Mouse (Mus musculus): ENCODE measurements at regions not wholly inside any gene's neighbourhood (a gene's known extent, or its start where the extent isn't known, plus 50 kb on each side); places are given as distances from the start of the nearest gene placed in this dataset.

- no peak for ATAC-seq (ENCODE audit: insufficient read depth, low read depth)
- Histone ChIP-seq H3K4me3 (ENCODE audit: low read depth, low read length) (no peak overlapping the region), H3K9me3 (replicated peaks; ENCODE audit: control insufficient read depth, low read length) (no peaks in the 10 kb centered on the region), H3K27ac (ENCODE audit: low read depth) (no peak overlapping the region), H3K36me3 (replicated peaks; ENCODE audit: control insufficient read depth, insufficient read depth, low read length) (no peaks in the 10 kb centered on the region), H3K27me3 (ENCODE audit: control insufficient read depth, insufficient read depth, low read length) (no peaks in the 10 kb centered on the region), H3K4me2 (ENCODE audit: low read depth, low read length) (no peak overlapping the region), H3K4me1 (ENCODE audit: control insufficient read depth, insufficient read depth) (0 out of 2 replicates have a peak, but pooled peaks cover 4% of the 10 kb centered on the region), H3K9ac (replicated peaks; ENCODE audit: low read depth, low read length) (no peak overlapping the region)
- no peak for DNase-seq (ENCODE audit: low spot score)
- WGBS = 48% methylated on average over 6 of the region's 6 CpGs
- TF ChIP-seq EP300 (IDR thresholded peaks at IDR 0.05; ENCODE audit: low read depth) = no peak
- no peak for TF ChIP-seq CTCF (IDR thresholded peaks at IDR 0.05; ENCODE audit: low read depth)
Measured at GRCm38 (mm10) chr2:72674856-72675440, 199.0 kb downstream of the Cdca7 start.

GRCm38 (mm10) chr2:72677731-72678130, 201.8 kb downstream of the Cdca7 start:
- H3K27ac ChIP-seq (ENCODE audit: low read depth) = no peak overlapping the region
- H3K4me3 ChIP-seq (ENCODE audit: low read depth, low read length) = no peak overlapping the region
- ATAC-seq (ENCODE audit: insufficient read depth, low read depth) (no peak), DNase-seq (ENCODE audit: low spot score) (no peak)
- H3K27me3 ChIP-seq (ENCODE audit: control insufficient read depth, insufficient read depth, low read length) = no peaks in the 10 kb centered on the region
- H3K4me1 ChIP-seq (ENCODE audit: control insufficient read depth, insufficient read depth) = 0 out of 2 replicates have a peak, but pooled peaks cover 4% of the 10 kb centered on the region
- WGBS = 82% methylated on average over 8 of the region's 8 CpGs
- no peaks in the 10 kb centered on the region for H3K36me3 ChIP-seq (replicated peaks; ENCODE audit: control insufficient read depth, insufficient read depth, low read length)
- H3K9me3 ChIP-seq (replicated peaks; ENCODE audit: control insufficient read depth, low read length) = no peaks in the 10 kb centered on the region
- TF ChIP-seq CTCF (IDR thresholded peaks at IDR 0.05; ENCODE audit: low read depth) = no peak
- TF ChIP-seq EP300 (IDR thresholded peaks at IDR 0.05; ENCODE audit: low read depth) = no peak
- H3K9ac ChIP-seq (replicated peaks; ENCODE audit: low read depth, low read length) = no peak overlapping the region
- no peak overlapping the region for H3K4me2 ChIP-seq (ENCODE audit: low read depth, low read length)

GRCm38 (mm10) chr2:72688031-72688430, 212.1 kb downstream of the Cdca7 start:
- no peaks in the 10 kb centered on the region for H3K4me1 ChIP-seq (ENCODE audit: control insufficient read depth, insufficient read depth)
- no peaks in the 10 kb centered on the region for H3K27me3 ChIP-seq (ENCODE audit: control insufficient read depth, insufficient read depth, low read length)
- WGBS = 57% methylated on average over 4 of the region's 4 CpGs
- no peak for TF ChIP-seq EP300 (IDR thresholded peaks at IDR 0.05; ENCODE audit: low read depth)
- H3K4me2 ChIP-seq (ENCODE audit: low read depth, low read length) = no peak overlapping the region
- H3K9me3 ChIP-seq (replicated peaks; ENCODE audit: control insufficient read depth, low read length) = peaks cover 18% of the 10 kb centered on the region
- no peak overlapping the region for H3K4me3 ChIP-seq (ENCODE audit: low read depth, low read length)
- H3K36me3 ChIP-seq (replicated peaks; ENCODE audit: control insufficient read depth, insufficient read depth, low read length) = no peaks in the 10 kb centered on the region
- no peak overlapping the region for H3K9ac ChIP-seq (replicated peaks; ENCODE audit: low read depth, low read length)
- ATAC-seq (ENCODE audit: insufficient read depth, low read depth) (no peak), DNase-seq (ENCODE audit: low spot score) (no peak)
- no peak overlapping the region for H3K27ac ChIP-seq (ENCODE audit: low read depth)

- H3K4me3 ChIP-seq (ENCODE audit: low read depth, low read length) = no peak overlapping the region
- DNase-seq (ENCODE audit: low spot score) (no peak), ATAC-seq (ENCODE audit: insufficient read depth, low read depth) (no peak)
- no peaks in the 10 kb centered on the region for H3K27me3 ChIP-seq (ENCODE audit: control insufficient read depth, insufficient read depth, low read length)
- H3K36me3 ChIP-seq (replicated peaks; ENCODE audit: control insufficient read depth, insufficient read depth, low read length) = no peaks in the 10 kb centered on the region
- peaks cover 7% of the 10 kb centered on the region; the same call in 1 of the 2 replicates for H3K4me1 ChIP-seq (ENCODE audit: control insufficient read depth, insufficient read depth)
- H3K9ac ChIP-seq (replicated peaks; ENCODE audit: low read depth, low read length) = no peak overlapping the region
- WGBS = 17% methylated on average over 1 of the region's 1 CpGs
- no peak overlapping the region for H3K27ac ChIP-seq (ENCODE audit: low read depth)
- no peaks in the 10 kb centered on the region for H3K9me3 ChIP-seq (replicated peaks; ENCODE audit: control insufficient read depth, low read length)
- no peak for TF ChIP-seq EP300 (IDR thresholded peaks at IDR 0.05; ENCODE audit: low read depth)
- H3K4me2 ChIP-seq (ENCODE audit: low read depth, low read length) = no peak overlapping the region
Measured at GRCm38 (mm10) chr2:72701081-72701480, 225.1 kb downstream of the Cdca7 start.

- Histone ChIP-seq H3K4me1 (ENCODE audit: control insufficient read depth, insufficient read depth) (peaks cover 7% of the 10 kb centered on the region; the same call in 1 of the 2 replicates), H3K9ac (replicated peaks; ENCODE audit: low read depth, low read length) (no peak overlapping the region), H3K4me2 (ENCODE audit: low read depth, low read length) (no peak overlapping the region), H3K27me3 (ENCODE audit: control insufficient read depth, insufficient read depth, low read length) (no peaks in the 10 kb centered on the region), H3K9me3 (replicated peaks; ENCODE audit: control insufficient read depth, low read length) (no peaks in the 10 kb centered on the region), H3K27ac (ENCODE audit: low read depth) (no peak overlapping the region), H3K36me3 (replicated peaks; ENCODE audit: control insufficient read depth, insufficient read depth, low read length) (no peaks in the 10 kb centered on the region), H3K4me3 (ENCODE audit: low read depth, low read length) (no peak overlapping the region)
- DNase-seq (ENCODE audit: low spot score) = no peak
- WGBS = 67% methylated on average over 11 of the region's 11 CpGs
- ATAC-seq (ENCODE audit: insufficient read depth, low read depth) = no peak
- TF ChIP-seq CTCF (IDR thresholded peaks at IDR 0.05; ENCODE audit: low read depth) (no peak), EP300 (IDR thresholded peaks at IDR 0.05; ENCODE audit: low read depth) (no peak)
Measured at GRCm38 (mm10) chr2:72703238-72703637, 227.3 kb downstream of the Cdca7 start.

All from heart, postnatal 0 days (tissue).